ENCODE assay signal across 23 mouse cellular contexts in the genomic region with DNA sequence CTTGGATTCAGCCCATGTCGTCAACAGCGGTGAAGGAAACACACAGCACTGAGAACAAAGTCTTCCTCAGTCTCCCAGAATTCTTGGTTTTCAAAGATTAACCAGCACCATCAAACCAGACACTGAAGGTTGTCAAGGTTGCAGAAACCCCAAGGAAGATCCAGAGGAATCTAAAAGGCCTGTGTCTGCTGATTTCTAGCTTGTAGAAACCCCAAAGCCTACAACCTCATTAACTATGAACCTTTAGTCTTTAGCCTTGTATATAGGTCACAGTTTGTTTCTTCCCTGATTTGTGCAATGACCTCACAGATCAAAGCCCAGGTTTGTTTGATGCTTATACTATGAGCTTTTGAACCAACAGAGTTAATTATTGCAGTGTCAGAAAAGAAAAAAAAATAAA.
"Had no signal": no experiment of that assay in that cellular context is flagged by ENCODE, and none has a peak within 500 bp of the region (broad histone marks: within the 10 kb centered on the region; RNA-seq: fewer than 3 reads in every experiment).

No protein-coding gene starts in this region.

- H3K9ac ChIP-seq: forebrain, embryonic 15.5 days; forebrain, postnatal 0 days; heart, embryonic 13.5 days; heart, embryonic 15.5 days; hindbrain, embryonic 13.5 days; hindbrain, embryonic 15.5 days; limb, embryonic 13.5 days; limb, embryonic 15.5 days; liver, embryonic 12.5 days; liver, embryonic 14.5 days had no signal

- H3K4me3 ChIP-seq: forebrain, embryonic 15.5 days; heart, adult 2 months; heart, embryonic 13.5 days; heart, embryonic 15.5 days; hindbrain, embryonic 13.5 days; hindbrain, embryonic 15.5 days; limb, embryonic 13.5 days; limb, embryonic 15.5 days; liver, embryonic 12.5 days had no signal

- H3K36me3 ChIP-seq: forebrain, embryonic 15.5 days; heart, embryonic 13.5 days; heart, embryonic 15.5 days; hindbrain, embryonic 13.5 days; hindbrain, embryonic 15.5 days; limb, embryonic 13.5 days; limb, embryonic 15.5 days; liver, embryonic 12.5 days had no signal

- H3K4me1 ChIP-seq: forebrain, embryonic 15.5 days; heart, embryonic 13.5 days; heart, embryonic 15.5 days; hindbrain, embryonic 15.5 days; liver, embryonic 12.5 days had no signal

- H3K9me3 ChIP-seq: forebrain, embryonic 15.5 days; heart, embryonic 13.5 days; heart, embryonic 15.5 days; hindbrain, embryonic 13.5 days; hindbrain, embryonic 15.5 days; limb, embryonic 13.5 days; limb, embryonic 15.5 days had no signal

- H3K4me2 ChIP-seq: forebrain, embryonic 15.5 days; heart, embryonic 11.5 days; heart, embryonic 13.5 days; heart, embryonic 15.5 days; hindbrain, embryonic 13.5 days; hindbrain, embryonic 15.5 days; limb, embryonic 13.5 days; limb, embryonic 15.5 days; liver, embryonic 12.5 days had no signal

- DNase-seq: forebrain, postnatal 0 days; gastrocnemius, postnatal 14 days; gastrocnemius, postnatal 36 days; heart, adult 11 months; heart, adult 2 months; heart, postnatal 14 days; heart, postnatal 36 days; layer of hippocampus, adult 9-11 months; layer of hippocampus, postnatal 36 days; left cerebral cortex, postnatal 4 days; lung, adult 18-20 months had no signal

- H3K27me3 ChIP-seq: forebrain, embryonic 15.5 days; heart, embryonic 13.5 days; heart, embryonic 15.5 days; hindbrain, embryonic 13.5 days; hindbrain, embryonic 15.5 days; limb, embryonic 13.5 days; limb, embryonic 15.5 days; liver, embryonic 12.5 days had no signal

- ATAC-seq: forebrain, embryonic 15.5 days; forebrain, postnatal 0 days; hindbrain, postnatal 0 days; intestine, embryonic 16.5 days; liver, embryonic 12.5 days had no signal

- H3K27ac ChIP-seq: forebrain, embryonic 15.5 days; heart, adult 2 months; heart, embryonic 13.5 days; heart, embryonic 15.5 days; hindbrain, embryonic 13.5 days; hindbrain, embryonic 15.5 days; hindbrain, postnatal 0 days; limb, embryonic 13.5 days; limb, embryonic 15.5 days; liver, embryonic 12.5 days; liver, embryonic 14.5 days had no signal
